Mouse (Mus musculus) intestine, embryonic 14.5 days (tissue): ENCODE results near the gene Sumf2. TPM values are rescaled to one million over a fixed set of nuclear protein-coding genes. Genes with fewer than 3 reads are reported as not detected.

ENCODE experiments used
- ATAC-seq: fragments of 200-750 bp; cut with Nextera tagmentation; replicated peaks from 2 replicates; pipeline ENCODE4 v1.8.0; 2017; ENCODE audit warnings: low read depth, moderate number of reproducible peaks, moderate TSS enrichment, moderate library complexity; ENCODE audit not compliant: low FRiP score, low TSS enrichment
- DNase-seq: peaks from one replicate; pipeline ENCODE4 v3.0.0-alpha.2; 2018; ENCODE audit warnings: low spot score
- H3K27ac ChIP-seq: fragments of 300-500 bp; sonication (generic); 2 replicates; pipeline ENCODE4 v1.5.1; 2014; ENCODE audit warnings: low read depth, mild to moderate bottlenecking, control low read depth
- H3K27me3 ChIP-seq: fragments of 300-500 bp; sonication (generic); replicated peaks from 2 replicates; pipeline ENCODE4 v1.6.1; 2014; ENCODE audit warnings: low read length, control low read depth; ENCODE audit not compliant: control insufficient read depth, insufficient read depth
- H3K36me3 ChIP-seq: fragments of 300-500 bp; sonication (generic); 2 replicates; pipeline ENCODE4 v1.6.1; 2014; ENCODE audit warnings: low read length, control low read depth; ENCODE audit not compliant: control insufficient read depth, insufficient read depth
- H3K4me1 ChIP-seq: fragments of 300-500 bp; sonication (generic); replicated peaks from 2 replicates; pipeline ENCODE4 v1.6.1; 2014; ENCODE audit warnings: low read length, control low read depth, mixed read lengths; ENCODE audit not compliant: control insufficient read depth, insufficient read depth
- H3K4me2 ChIP-seq: fragments of 300-500 bp; sonication (generic); 2 replicates; pipeline ENCODE4 v1.6.1; 2014; ENCODE audit warnings: low read length
- H3K4me3 ChIP-seq: fragments of 300-500 bp; sonication (generic); 2 replicates; pipeline ENCODE4 v1.5.1; 2014; ENCODE audit warnings: low read depth, low read length, control low read depth, mixed read lengths
- H3K9ac ChIP-seq: fragments of 300-500 bp; sonication (generic); 2 replicates; pipeline ENCODE4 v1.6.1; 2014; ENCODE audit warnings: mild to moderate bottlenecking, low read length
- H3K9me3 ChIP-seq: fragments of 300-500 bp; sonication (generic); 2 replicates; pipeline ENCODE4 v1.6.1; 2016; ENCODE audit warnings: low read length, control low read depth; ENCODE audit not compliant: control insufficient read depth
- WGBS: fragments of 180-500 bp; shearing (Covaris S2); extraction: QIAGEN DNeasy Blood & Tissue Kit; methylation state at CpG from one replicate; pipeline ENCODE4 v1.1.7; 2014; 5-methylcytosine and 5-hydroxymethylcytosine counted together
- polyA plus RNA-seq: library from polyadenylated mRNA; unstranded; fragments of >200 nt; fragmentation: Nextera tagmentation; extraction: Ambion mirVana; gene quantifications from 2 replicates; pipeline ENCODE4 v1.2.1, GENCODE M21; 2014

The Sumf2 gene
- polyA plus RNA-seq, 1 experiment from 2014 or later = 47.8 TPM

DNA sequence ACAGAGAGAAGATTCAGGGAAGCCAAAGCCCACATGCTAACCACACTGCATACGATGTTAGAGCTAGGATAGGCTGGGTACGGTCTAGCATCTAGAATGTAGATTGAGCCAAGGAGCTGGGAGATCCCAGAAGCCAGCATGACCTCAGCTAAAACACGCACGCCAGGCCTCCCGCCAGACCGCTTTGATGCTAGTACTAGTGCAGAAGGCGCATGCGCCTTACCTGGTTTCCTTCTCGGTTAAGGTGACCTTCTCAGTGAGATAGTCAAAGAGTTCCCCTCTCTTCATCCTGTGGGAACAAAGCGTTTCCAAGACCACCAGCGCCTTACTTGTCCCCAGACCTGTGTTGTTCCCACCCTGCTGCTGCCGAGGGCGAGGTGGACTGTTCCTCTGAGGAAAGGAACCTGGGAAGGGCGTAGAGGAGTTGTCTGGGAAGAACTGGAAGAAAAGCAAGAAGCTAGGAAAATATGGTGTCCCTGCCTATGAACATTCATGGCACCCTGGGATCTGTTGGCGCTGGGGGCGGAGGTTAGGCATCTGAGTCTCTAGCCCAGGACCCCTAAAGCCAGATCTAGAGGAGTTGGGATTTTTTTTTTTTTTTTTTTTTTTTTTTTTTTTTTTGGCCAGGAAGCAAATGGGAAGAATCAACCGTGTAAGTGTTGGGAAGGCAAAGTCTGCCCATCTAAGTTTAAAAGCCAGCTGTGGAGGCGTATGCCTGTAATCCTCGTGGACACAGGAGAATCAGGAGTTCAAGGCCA, 22.6 kb downstream of the Sumf2 start:
- Histone ChIP-seq H3K4me1 (no peaks in the 10 kb centered on the region), H3K4me3 (no peak overlapping the region), H3K4me2 (no peak overlapping the region), H3K27ac (no peak overlapping the region), H3K9ac (no peak overlapping the region), H3K36me3 (no peaks in the 10 kb centered on the region), H3K27me3 (no peaks in the 10 kb centered on the region), H3K9me3 (no peaks in the 10 kb centered on the region)
- ATAC-seq = no peak
- WGBS = 86% methylated on average over 19 of the region's 19 CpGs
- no peak for DNase-seq

DNA sequence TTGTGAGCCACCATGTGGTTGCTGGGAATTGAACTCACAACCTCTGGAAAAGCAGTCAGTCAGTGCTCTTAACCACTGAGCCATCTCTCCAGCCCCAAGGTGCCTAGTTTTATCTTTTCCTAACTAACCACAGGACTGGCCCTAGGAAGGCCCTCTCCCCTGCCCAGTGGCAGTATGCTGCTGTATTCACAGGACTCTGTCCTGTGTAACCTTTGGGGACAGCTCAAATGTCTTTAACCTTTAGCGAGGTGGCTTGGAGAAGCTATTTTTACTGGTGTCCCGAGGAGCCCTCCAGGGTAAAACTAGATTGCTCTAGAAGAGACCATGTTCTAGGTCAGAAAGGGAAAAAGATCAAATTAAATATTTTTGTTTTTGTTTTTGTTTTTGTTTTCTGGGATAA, 24.5 kb downstream of the Sumf2 start:
- H3K4me1 ChIP-seq = no peaks in the 10 kb centered on the region
- DNase-seq (no peak), ATAC-seq (no peak)
- H3K27me3 ChIP-seq = no peaks in the 10 kb centered on the region
- H3K4me3 ChIP-seq = no peak overlapping the region
- H3K9ac ChIP-seq = no peak overlapping the region
- H3K27ac ChIP-seq = no peak overlapping the region
- H3K36me3 ChIP-seq = no peaks in the 10 kb centered on the region
- WGBS = 86% methylated on average over 2 of the region's 2 CpGs
- no peaks in the 10 kb centered on the region for H3K9me3 ChIP-seq
- H3K4me2 ChIP-seq = no peak overlapping the region

GRCm38 (mm10) chr5:129873942-129874341, 27.2 kb downstream of the Sumf2 start:
- no peaks in the 10 kb centered on the region for H3K4me1 ChIP-seq
- no peak overlapping the region for H3K27ac ChIP-seq
- no peaks in the 10 kb centered on the region for H3K9me3 ChIP-seq
- no peaks in the 10 kb centered on the region for H3K36me3 ChIP-seq
- WGBS = 84% methylated on average over 12 of the region's 12 CpGs
- no peaks in the 10 kb centered on the region for H3K27me3 ChIP-seq
- no peak overlapping the region for H3K9ac ChIP-seq
- H3K4me2 ChIP-seq = no peak overlapping the region
- H3K4me3 ChIP-seq = no peak overlapping the region
- ATAC-seq (no peak), DNase-seq (no peak)

- H3K4me1 ChIP-seq = no peaks in the 10 kb centered on the region
- H3K36me3 ChIP-seq = peaks cover under 1% of the 10 kb centered on the region; the same call in 1 of the 2 replicates
- no peak for ATAC-seq
- no peaks in the 10 kb centered on the region for H3K27me3 ChIP-seq
- H3K27ac ChIP-seq = no peak overlapping the region
- H3K9me3 ChIP-seq = no peaks in the 10 kb centered on the region
- DNase-seq = no peak
- no peak overlapping the region for H3K9ac ChIP-seq
- H3K4me2 ChIP-seq = no peak overlapping the region
- H3K4me3 ChIP-seq = no peak overlapping the region
- 74% methylated on average over 11 of the region's 11 CpGs for WGBS
Measured at GRCm38 (mm10) chr5:129875098-129875497, 28.3 kb downstream of the Sumf2 start.

DNA sequence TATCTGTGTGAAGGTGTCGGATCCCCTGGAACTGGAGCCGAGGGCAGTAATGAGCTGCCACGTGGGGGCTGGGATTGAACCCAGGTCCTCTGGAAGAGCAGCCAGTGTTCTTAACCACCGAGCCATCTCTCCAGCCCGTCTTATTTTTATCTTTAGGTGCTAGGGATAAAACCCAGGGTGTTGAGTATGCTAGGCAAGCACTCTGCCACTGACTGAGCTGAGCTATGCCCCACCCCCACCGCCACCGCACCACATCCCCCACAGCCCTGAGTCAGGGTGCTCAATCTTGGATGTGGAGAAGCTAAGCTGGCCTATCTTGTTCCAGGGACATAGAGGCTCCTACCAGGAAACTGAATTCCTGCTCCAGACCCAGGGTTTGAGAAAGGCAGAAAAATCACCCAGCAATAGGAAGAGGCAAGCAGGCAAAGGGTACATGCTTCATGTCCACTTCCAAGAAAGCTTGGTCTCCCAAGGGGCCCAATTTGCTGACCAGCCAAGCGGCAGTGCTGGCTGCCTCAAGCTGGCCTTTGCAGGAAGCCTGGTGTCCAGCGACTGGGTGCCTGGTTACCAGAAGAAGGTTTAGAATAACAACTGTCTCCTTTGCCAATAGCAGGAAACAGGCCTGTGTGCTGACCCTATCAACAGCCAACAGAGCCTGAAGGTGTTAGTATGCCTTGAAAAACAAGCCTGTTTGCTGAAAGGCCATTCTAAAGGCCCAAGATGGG, 31.1 kb downstream of the Sumf2 start:
- no peak for ATAC-seq

GRCm38 (mm10) chr5:129878946-129879345, 32.2 kb downstream of the Sumf2 start:
- Histone ChIP-seq H3K36me3 (peaks cover 33% of the 10 kb centered on the region), H3K27ac (no peak overlapping the region), H3K4me3 (no peak overlapping the region), H3K4me1 (no peaks in the 10 kb centered on the region), H3K4me2 (no peak overlapping the region), H3K9me3 (no peaks in the 10 kb centered on the region), H3K9ac (no peak overlapping the region), H3K27me3 (no peaks in the 10 kb centered on the region)
- DNase-seq = peak; percentile 68
- 35% methylated on average over 2 of the region's 2 CpGs for WGBS
- 0 out of 2 replicates have a peak, but pooled peaks have one; percentile 41 for ATAC-seq

More for the DNA sequence above, 31.1 kb downstream of the Sumf2 start:
- no peak overlapping the region for H3K27ac ChIP-seq
- WGBS = 72% methylated on average over 9 of the region's 9 CpGs
- peaks cover 25% of the 10 kb centered on the region for H3K36me3 ChIP-seq
- DNase-seq = no peak
- H3K4me3 ChIP-seq = no peak overlapping the region
- H3K9me3 ChIP-seq = no peaks in the 10 kb centered on the region
- no peak overlapping the region for H3K4me2 ChIP-seq
- no peak overlapping the region for H3K9ac ChIP-seq
- H3K27me3 ChIP-seq = no peaks in the 10 kb centered on the region
- H3K4me1 ChIP-seq = no peaks in the 10 kb centered on the region

GRCm38 (mm10) chr5:129879888-129880287, 33.1 kb downstream of the Sumf2 start:
- H3K27ac ChIP-seq = no peak overlapping the region
- no peak for DNase-seq
- H3K9ac ChIP-seq = no peak overlapping the region
- 67% methylated on average over 3 of the region's 3 CpGs for WGBS
- peaks cover 40% of the 10 kb centered on the region for H3K36me3 ChIP-seq
- no peak for ATAC-seq
- H3K4me3 ChIP-seq = no peak overlapping the region
- no peaks in the 10 kb centered on the region for H3K27me3 ChIP-seq
- no peak overlapping the region for H3K4me2 ChIP-seq
- no peaks in the 10 kb centered on the region for H3K9me3 ChIP-seq
- no peaks in the 10 kb centered on the region for H3K4me1 ChIP-seq

- Histone ChIP-seq H3K27ac (peak overlapping the region; percentile 90), H3K9me3 (no peaks in the 10 kb centered on the region), H3K4me3 (peak overlapping the region; percentile 67), H3K36me3 (peaks cover 32% of the 10 kb centered on the region), H3K27me3 (no peaks in the 10 kb centered on the region), H3K9ac (peak overlapping the region; percentile 80), H3K4me1 (peaks cover 7% of the 10 kb centered on the region; the same call in 1 of the 2 replicates), H3K4me2 (peak overlapping the region; percentile 95)
- DNase-seq (peak; percentile 72), ATAC-seq (no peak)
- 32% methylated on average over 10 of the region's 10 CpGs for WGBS
Measured at GRCm38 (mm10) chr5:129886271-129886670, 39.5 kb downstream of the Sumf2 start.
